Mouse (Mus musculus) myocyte (in vitro differentiated cells): ENCODE data around the gene Cul9. TPM values are rescaled to one million over a fixed set of nuclear protein-coding genes. Genes with fewer than 3 reads are reported as not detected.

Experiments
- H3K27me3 ChIP-seq: one replicate; pipeline ENCODE4 v1.6.1; 2011; ENCODE audit not compliant: control insufficient read depth, insufficient read depth, insufficient read length
- H3K36me3 ChIP-seq: one replicate; pipeline ENCODE4 v1.6.1; 2011; ENCODE audit not compliant: control insufficient read depth, insufficient read depth
- H3K4me2 ChIP-seq: one replicate; pipeline ENCODE4 v1.6.1; 2011; ENCODE audit warnings: low read depth, control low read depth
- H3K4me3 ChIP-seq: one replicate; pipeline ENCODE4 v1.5.1; 2011; ENCODE audit warnings: mild to moderate bottlenecking, control low read depth, moderate library complexity
- H3K79me2 ChIP-seq: one replicate; pipeline ENCODE4 v1.6.1; 2011; ENCODE audit not compliant: control insufficient read depth, insufficient read depth
- H3ac ChIP-seq: one replicate; pipeline ENCODE4 v1.6.1; 2011; ENCODE audit not compliant: control insufficient read depth, insufficient read length
- CEBPB ChIP-seq: IDR thresholded peaks from 2 replicates; pipeline ENCODE4 v1.6.1; 2011; ENCODE audit warnings: mild to moderate bottlenecking, moderate library complexity; ENCODE audit not compliant: poor library complexity, insufficient read depth, severe bottlenecking
- E2F4 ChIP-seq: IDR thresholded peaks from one replicate; pipeline ENCODE4 v1.6.1; 2011; ENCODE audit warnings: mild to moderate bottlenecking, control low read depth, moderate library complexity; ENCODE audit not compliant: insufficient read depth
- MAX ChIP-seq: IDR thresholded peaks from one replicate; pipeline ENCODE4 v1.6.1; 2011; ENCODE audit warnings: low read depth, mild to moderate bottlenecking, control low read depth
- MYOD1 ChIP-seq, 3 experiments: IDR thresholded peaks; one replicate each; pipeline ENCODE4 v1.6.1; 2011; ENCODE audit warnings: control low read depth in 2 of 3, low read depth in 2 of 3, mild to moderate bottlenecking in 2 of 3, moderate library complexity in 1 of 3; ENCODE audit not compliant: insufficient read length in 2 of 3, control insufficient read depth in 1 of 3
- MYOG ChIP-seq, 3 experiments: IDR thresholded peaks; one replicate each; pipeline ENCODE4 v1.6.1; 2011; ENCODE audit warnings: control low read depth in 2 of 3, low read depth in 2 of 3, mild to moderate bottlenecking in 2 of 3; ENCODE audit not compliant: insufficient read length in 2 of 3, control insufficient read depth in 1 of 3, insufficient read depth in 1 of 3
- POLR2A ChIP-seq: IDR thresholded peaks from one replicate; pipeline ENCODE4 v1.6.1; 2011; ENCODE audit warnings: low read depth, mild to moderate bottlenecking, control low read depth, moderate library complexity; ENCODE audit not compliant: insufficient read length
- POLR2AphosphoS2 ChIP-seq: IDR thresholded peaks from one replicate; pipeline ENCODE4 v1.6.1; 2011; ENCODE audit warnings: low read depth, control low read depth; ENCODE audit not compliant: insufficient read length
- REST ChIP-seq: IDR thresholded peaks from one replicate; pipeline ENCODE4 v1.6.1; 2011; ENCODE audit warnings: mild to moderate bottlenecking, control low read depth, moderate library complexity; ENCODE audit not compliant: insufficient read depth, insufficient read length
- SRF ChIP-seq: IDR thresholded peaks from one replicate; pipeline ENCODE4 v1.6.1; 2011; ENCODE audit warnings: low read depth; ENCODE audit not compliant: control insufficient read depth, insufficient read length
- TCF12 ChIP-seq: IDR thresholded peaks from one replicate; pipeline ENCODE4 v1.6.1; 2011; ENCODE audit warnings: mild to moderate bottlenecking, control low read depth; ENCODE audit not compliant: poor library complexity, insufficient read depth, severe bottlenecking
- TCF3 ChIP-seq: IDR thresholded peaks from one replicate; pipeline ENCODE4 v1.6.1; 2011; ENCODE audit warnings: low read depth, control low read depth; ENCODE audit not compliant: insufficient read length
- USF1 ChIP-seq: IDR thresholded peaks from one replicate; pipeline ENCODE4 v1.6.1; 2011; ENCODE audit warnings: low read depth, mild to moderate bottlenecking, control low read depth, moderate library complexity
- polyA plus RNA-seq: library from polyadenylated mRNA; unstranded; fragments of >200 nt; fragmentation: generic; extraction: Trizol; gene quantifications from one replicate; pipeline ENCODE4 v1.2.1, GENCODE M21; 2012; ENCODE audit warnings: missing spikeins

Gene Cul9
- polyA plus RNA-seq, 1 experiment, result 0.43 TPM

DNA sequence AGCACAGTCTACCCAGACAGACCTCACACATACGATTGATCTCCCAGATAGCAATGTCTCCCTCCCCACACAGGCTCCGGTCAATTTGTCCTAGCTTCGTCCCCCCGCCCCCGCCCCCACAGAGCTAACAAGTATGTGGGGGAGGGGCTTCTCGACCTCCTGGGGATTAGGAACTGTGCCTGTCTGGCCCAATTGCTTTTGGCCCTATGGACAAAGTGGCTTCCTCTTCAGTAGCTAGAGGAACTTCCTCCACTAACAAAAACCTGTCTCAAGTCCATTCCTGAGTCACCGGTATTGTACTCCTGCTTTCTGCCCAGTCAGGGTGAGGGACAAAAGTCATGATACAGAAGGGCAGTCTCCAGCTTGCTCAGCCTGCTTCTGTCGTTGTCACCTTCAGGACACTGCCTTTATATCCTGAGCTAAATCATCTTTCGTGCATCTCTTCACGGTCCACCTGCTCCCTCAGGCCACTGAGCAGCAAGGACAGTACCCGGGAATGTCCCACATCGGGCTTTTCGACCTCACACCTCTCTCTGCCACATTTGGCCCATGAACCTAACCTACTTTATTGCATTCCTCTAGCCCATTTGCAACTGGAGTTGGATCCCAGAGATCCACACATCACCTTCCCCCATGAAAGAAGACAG is 92.8 kb downstream of the Cul9 start:
- Histone ChIP-seq H3ac (no peak overlapping the region), H3K36me3 (no peaks in the 10 kb centered on the region), H3K4me2 (no peak overlapping the region), H3K79me2 (no peaks in the 10 kb centered on the region), H3K4me3 (no peak overlapping the region), H3K27me3 (peaks cover 80% of the 10 kb centered on the region)
- no peak for TF ChIP-seq POLR2AphosphoS2
- no peak for TF ChIP-seq MYOG (IDR thresholded peaks at IDR 0.05; ENCODE audit: control insufficient read depth in 1 of 3, insufficient read depth in 1 of 3, insufficient read length in 2 of 3, low read depth in 2 of 3)
- TF ChIP-seq TCF3, result no peak
- no peak for TF ChIP-seq POLR2A
- TF ChIP-seq REST, result no peak
- TF ChIP-seq MYOD1 (IDR thresholded peaks at IDR 0.05; ENCODE audit: control insufficient read depth in 1 of 3, insufficient read length in 2 of 3, low read depth in 2 of 3), result no peak
- no peak for TF ChIP-seq USF1
- TF ChIP-seq E2F4, result no peak
- no peak for TF ChIP-seq CEBPB
- TF ChIP-seq MAX, result no peak
- TF ChIP-seq SRF, result no peak

DNA sequence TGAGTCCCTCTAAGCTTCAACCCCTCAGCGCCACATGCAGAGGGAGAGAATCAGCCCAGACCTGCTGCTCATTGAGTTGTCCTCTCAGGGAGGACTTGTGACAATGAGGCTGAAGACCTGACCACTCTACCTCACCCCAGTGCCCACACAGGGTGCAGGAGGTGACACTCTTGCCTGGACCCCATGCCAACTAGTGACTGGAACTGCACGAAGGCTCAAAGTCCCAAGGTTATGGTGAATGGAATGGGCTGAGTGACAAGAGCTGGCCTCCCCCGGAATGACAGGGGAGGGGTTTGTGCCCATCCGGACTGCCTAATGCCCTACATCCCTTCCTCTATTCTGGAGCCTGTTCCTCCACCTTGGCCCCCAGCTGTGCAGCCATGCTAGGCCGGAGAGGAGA is 93.5 kb downstream of the Cul9 start:
- Histone ChIP-seq H3K4me3 (no peak overlapping the region), H3ac (no peak overlapping the region), H3K4me2 (no peak overlapping the region), H3K79me2 (no peaks in the 10 kb centered on the region), H3K36me3 (no peaks in the 10 kb centered on the region), H3K27me3 (peaks cover 80% of the 10 kb centered on the region)
- no peak for TF ChIP-seq E2F4
- TF ChIP-seq SRF, result no peak
- TF ChIP-seq REST, result no peak
- TF ChIP-seq USF1, result no peak
- TF ChIP-seq MAX, result no peak
- TF ChIP-seq CEBPB, result no peak
- TF ChIP-seq TCF3, result no peak
- TF ChIP-seq POLR2A, result no peak
- no peak for TF ChIP-seq POLR2AphosphoS2
- TF ChIP-seq TCF12, result no peak
- TF ChIP-seq MYOD1 (IDR thresholded peaks at IDR 0.05; ENCODE audit: control insufficient read depth in 1 of 3, insufficient read length in 2 of 3, low read depth in 2 of 3), result no peak
- TF ChIP-seq MYOG (IDR thresholded peaks at IDR 0.05; ENCODE audit: control insufficient read depth in 1 of 3, insufficient read depth in 1 of 3, insufficient read length in 2 of 3, low read depth in 2 of 3), result no peak

Other genes starting within 250 kb of the Cul9 start
- 1.8 TPM for gene Dlk2, start 249.0 kb downstream of the Cul9 start, polyA plus RNA-seq
- 4.6 TPM for gene Abcc10, start 218.0 kb downstream of the Cul9 start, polyA plus RNA-seq
- 4.2 TPM for gene Zfp318, start 162.7 kb downstream of the Cul9 start, polyA plus RNA-seq
- not detected for gene Crip3, start 117.5 kb downstream of the Cul9 start, polyA plus RNA-seq
- not detected for gene Slc22a7, start 107.9 kb downstream of the Cul9 start, polyA plus RNA-seq
- not detected for gene Ttbk1, start 58.7 kb downstream of the Cul9 start, polyA plus RNA-seq
- 22.6 TPM for gene Dnph1, start 49.7 kb downstream of the Cul9 start, polyA plus RNA-seq
- gene Srf, start 9.8 kb upstream of the Cul9 start, polyA plus RNA-seq, result 51.1 TPM
- 15.6 TPM for gene Ptk7, start 83.1 kb upstream of the Cul9 start, polyA plus RNA-seq
- gene Klc4, start 99.6 kb upstream of the Cul9 start, polyA plus RNA-seq, result 19.2 TPM
- gene Mrpl2, start 99.8 kb upstream of the Cul9 start, polyA plus RNA-seq, result 248 TPM
- 44.4 TPM for gene Cul7, start 103.9 kb upstream of the Cul9 start, polyA plus RNA-seq
- gene Rrp36, start 128.0 kb upstream of the Cul9 start, polyA plus RNA-seq, result 45.8 TPM
- 145 TPM for gene Mea1, start 132.4 kb upstream of the Cul9 start, polyA plus RNA-seq
- 128 TPM for gene Klhdc3, start 134.5 kb upstream of the Cul9 start, polyA plus RNA-seq
- 79.6 TPM for gene Ppp2r5d, start 158.7 kb upstream of the Cul9 start, polyA plus RNA-seq
- gene Pex6, start 165.1 kb upstream of the Cul9 start, polyA plus RNA-seq, result 29.6 TPM
- 0.11 TPM for gene Gnmt, start 182.8 kb upstream of the Cul9 start, polyA plus RNA-seq
- 35.8 TPM for gene Cnpy3, start 205.8 kb upstream of the Cul9 start, polyA plus RNA-seq
- gene Ptcra, start 217.3 kb upstream of the Cul9 start, polyA plus RNA-seq, result 0.06 TPM
- gene 2310039H08Rik, start 226.2 kb upstream of the Cul9 start, polyA plus RNA-seq, result 63.8 TPM
- 74.3 TPM for gene Rpl7l1, start 236.3 kb upstream of the Cul9 start, polyA plus RNA-seq